Mouse (Mus musculus) CD8-positive naive resting alpha-beta T cell, adult 2 months (primary cell): ENCODE measurements around the gene Fndc3b.

Source experiments
- DNase-seq, 2 experiments: peaks; one replicate each; pipeline ENCODE4 v3.0.0; 2022; ENCODE audit warnings: low read depth in 2 of 2, low spot score in 2 of 2

Gene Fndc3b

DNA sequence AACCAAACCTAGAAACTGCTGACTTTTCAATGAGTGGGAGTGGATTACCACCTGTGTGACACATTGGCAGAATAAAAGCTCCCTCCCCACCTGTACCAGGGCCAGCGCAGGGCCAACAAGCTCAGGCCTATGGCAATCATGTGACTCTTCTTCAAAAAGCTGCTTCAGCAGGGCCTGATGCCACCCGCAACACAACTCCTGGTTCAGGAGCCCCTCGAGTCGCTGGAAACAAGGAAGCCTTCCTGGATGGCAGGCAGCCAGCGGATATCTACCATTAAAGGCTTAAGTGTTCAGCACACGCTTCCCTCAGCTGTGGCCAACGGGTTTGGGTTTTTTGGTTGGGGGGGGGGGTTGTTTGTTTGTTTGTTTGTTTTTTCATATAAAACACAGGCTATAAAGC, 37.4 kb downstream of the Fndc3b start:
- DNase-seq = no peak

DNA sequence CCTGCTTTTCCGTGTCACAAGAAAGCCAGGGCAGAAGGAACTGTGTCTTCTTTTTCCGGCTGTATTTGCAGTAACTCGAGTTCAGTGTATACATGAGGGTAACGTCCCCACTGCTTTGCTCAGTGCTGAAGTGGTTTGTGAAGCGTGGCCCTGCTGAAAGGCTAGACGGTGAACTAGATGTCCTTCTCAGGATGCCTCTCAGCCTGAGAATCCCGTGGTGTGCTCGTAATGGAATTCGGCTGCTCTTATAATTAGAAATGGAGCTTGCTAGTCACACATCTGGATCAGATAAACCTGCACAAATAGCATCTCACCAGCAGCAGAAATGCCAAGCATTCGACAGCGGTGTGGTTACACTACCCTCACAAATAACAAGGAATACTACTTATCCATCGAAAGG, 40.7 kb downstream of the Fndc3b start:
- DNase-seq = no peak

DNA sequence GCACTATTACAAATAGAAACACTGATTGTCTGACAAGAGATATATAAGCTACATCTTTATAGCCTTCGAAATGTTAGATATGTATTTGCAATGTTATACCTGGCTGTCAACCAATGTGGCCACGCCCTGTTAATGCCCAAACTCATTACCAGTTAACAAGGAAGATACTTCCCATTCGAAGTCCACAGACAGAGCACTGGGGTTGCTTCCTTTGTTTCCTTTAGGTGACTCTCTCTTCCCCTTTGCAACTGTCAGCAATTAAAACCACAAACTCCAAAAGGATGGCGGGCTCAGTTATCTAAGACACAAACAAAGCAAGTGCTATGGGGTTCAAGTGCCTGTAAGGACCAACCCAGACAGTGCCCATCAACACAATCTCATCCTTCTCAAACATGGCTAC, 43.8 kb downstream of the Fndc3b start:
- no peak for DNase-seq

DNA sequence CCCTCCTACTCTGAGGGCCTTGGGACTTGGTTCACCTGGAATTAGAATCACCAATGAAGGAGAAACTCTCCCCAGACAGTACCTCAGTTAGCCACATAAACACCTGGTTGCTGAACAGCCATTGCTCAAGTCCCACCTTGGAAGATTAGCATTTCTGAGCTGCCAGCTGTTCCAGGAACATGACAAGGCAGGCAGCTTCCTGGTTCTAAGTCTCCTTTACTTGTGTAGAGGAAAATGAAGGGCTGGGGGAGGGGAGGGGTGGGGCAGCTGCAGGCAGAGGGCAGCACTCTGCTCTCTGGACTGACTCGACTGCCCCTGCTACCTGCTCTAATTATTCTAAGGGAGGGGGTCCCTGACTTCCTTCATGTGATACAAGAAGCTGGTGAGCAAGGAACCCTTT, 45.8 kb downstream of the Fndc3b start:
- no peak for DNase-seq

DNA sequence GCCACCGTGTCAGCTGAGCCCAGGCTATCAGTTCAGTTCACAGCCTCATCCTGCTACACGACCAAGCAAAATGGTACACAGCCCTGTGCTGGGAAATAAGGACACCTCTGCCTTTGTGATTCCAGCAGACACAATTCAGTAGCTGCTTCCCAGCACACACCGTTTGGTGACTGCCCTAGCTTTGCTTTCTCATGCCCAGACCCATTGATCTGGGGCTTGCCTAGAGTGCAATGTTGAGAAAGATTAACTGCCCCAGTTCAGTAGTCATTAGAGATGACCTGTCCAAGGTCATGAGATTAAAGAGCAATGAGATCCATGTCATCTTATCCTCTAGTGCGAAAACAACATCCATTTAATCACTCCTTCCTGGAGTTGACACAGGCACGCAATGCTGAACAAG, 47.9 kb downstream of the Fndc3b start:
- DNase-seq = no peak

DNA sequence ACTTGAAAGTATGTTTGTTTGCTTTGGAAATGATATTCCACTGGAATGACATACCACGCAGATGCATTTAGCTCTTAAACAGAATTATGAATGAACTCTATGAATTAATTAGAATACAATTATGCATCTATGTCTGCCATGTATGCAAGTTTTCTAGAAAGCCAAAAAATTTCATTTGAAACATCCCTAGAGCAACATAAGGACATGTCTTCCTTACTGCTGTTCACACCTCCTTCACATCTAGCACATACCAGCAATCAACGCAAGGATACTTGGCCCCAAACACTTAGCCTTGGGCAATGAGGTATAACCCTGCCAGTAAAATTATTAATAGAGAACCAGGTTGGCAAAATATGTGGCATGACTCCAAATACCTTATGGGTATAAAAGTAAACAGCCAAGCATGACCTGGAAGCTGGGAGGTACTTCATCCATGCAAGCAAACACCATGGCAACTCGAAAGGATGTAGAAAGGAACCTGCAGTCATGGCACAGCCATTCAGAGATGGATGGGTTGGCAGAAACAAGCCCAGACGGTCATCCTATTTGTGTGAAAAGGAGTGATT, 52.8 kb downstream of the Fndc3b start:
- DNase-seq = no peak

DNA sequence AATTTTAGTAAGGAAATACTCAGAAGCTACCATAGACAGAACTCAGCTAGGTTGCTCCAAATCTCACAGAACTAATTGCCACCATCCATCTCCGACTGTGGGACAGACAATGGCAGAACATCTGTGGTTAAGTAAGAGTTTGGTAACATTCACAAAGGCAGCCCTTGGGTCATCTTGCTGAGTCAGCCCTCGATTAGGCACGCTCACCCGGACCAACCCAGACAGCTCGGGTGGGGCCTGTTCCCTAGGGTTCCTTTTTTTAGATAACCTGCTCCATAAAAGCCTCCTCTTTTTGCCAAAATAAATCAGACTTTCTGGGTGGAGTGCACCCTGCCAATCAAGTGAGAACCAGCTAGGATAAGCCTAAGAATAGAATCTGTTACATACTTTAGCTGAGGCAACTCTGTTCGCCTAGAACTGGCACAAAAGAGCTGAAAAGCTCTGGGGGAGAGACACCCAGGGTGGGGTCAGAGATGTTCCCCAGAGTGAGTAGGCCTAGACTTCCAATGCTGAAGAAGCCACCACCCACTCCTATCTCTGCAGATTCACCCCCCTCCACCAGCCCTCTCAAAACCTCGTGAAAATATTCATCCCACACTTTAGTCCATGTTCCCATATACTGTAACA, 54.2 kb downstream of the Fndc3b start:
- DNase-seq = no peak

DNA sequence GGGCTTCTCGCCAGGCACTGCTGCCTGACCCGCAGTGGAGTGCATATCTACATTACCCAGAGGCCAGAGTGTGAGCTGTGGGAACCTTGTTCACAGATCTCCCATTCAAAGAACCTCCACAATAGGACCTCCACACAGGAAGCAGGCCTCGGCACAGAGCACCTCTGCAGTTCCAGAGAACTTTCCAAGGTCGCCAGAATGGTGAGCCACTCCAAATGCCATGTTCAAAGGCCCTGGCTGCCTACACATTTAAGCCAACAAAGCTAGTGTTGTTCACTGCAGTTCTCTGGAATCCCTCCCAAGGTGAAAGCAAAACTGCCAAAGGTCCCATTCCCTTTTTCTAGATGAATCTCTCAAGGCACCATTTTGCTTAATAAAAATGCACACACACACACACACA, 55.4 kb downstream of the Fndc3b start:
- no peak for DNase-seq

DNA sequence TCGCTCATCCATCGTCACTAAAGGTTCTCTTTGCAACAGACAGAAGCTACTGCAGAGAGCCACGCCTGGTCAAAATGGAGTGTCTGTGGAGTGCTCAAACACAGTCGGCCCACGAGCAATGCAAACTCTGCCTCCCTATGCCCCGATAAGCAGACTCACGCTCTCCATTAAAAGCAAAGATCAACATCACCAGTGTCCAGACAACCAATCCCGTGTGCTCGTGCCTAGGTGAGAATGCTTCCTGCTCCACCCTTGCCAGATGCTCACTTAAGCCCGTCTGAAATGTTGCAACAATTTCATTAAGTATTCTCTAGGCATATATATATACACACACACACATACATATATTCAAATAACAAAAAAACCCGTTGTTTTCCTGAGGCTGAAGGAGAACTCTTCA, 56.1 kb downstream of the Fndc3b start:
- no peak for DNase-seq

DNA sequence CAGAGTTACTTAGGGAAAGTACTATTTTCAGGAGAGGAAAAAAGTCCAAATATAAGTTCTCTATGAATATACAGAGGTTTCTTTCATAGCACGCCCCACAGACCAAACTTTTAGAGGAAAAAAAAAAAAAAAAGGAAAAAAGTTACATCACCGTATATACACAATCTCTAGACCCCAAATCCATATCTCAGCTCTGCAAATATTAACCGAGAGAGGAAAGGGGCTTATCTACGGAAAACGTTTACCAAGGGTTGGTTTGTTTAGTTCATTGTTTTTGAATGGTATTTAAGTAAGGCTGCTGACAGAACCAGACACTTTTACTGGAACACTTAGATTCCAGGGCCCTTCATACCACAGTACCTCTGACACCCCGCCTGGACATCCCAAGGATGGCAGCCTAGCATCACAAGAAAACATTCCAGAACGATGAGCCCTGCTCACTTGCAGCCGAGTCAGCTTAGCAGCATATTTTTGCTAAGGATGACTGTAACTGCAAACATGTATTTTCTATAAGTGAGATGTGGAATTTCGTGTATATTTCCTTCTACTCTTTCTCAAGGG, 58.6 kb downstream of the Fndc3b start:
- no peak for DNase-seq

DNA sequence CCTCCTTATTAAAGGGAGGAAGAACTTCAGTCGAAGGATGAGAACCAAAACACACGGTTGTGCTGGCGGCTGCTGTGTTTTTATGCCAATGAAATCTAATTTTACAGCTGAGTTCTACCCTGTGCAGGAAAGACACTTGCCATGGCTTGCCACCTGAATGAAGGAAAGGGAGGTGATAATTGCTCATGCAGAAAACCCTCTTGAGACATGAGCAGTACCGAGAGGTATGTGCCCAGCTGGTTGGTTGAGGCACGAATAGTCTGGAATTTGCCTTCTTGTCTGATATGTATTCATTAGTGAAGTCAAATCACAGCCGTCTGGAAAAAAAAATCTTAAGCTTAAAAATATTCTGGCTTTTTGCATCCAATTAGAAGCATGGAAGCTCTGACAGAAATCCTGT, 59.4 kb downstream of the Fndc3b start:
- DNase-seq = no peak

DNA sequence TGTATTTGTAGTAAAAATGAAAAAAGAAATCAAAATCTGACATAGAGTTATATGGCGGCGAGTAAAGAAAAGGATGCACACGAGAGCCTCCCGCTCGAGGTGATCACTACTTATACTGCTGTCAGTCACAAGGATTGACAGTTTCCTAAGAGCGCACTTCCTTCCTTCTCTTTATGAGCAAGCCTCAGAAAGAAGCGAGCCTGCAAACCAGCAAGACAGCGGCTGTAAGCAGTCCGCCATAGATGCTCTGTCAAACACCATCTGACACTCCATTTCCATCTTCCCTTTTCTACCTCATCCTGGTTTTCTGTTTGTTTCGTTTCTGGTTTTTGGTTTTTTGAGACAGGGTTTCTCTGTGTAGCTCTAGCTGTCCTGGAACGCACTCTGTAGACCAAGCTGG, 61.0 kb downstream of the Fndc3b start:
- DNase-seq = no peak

DNA sequence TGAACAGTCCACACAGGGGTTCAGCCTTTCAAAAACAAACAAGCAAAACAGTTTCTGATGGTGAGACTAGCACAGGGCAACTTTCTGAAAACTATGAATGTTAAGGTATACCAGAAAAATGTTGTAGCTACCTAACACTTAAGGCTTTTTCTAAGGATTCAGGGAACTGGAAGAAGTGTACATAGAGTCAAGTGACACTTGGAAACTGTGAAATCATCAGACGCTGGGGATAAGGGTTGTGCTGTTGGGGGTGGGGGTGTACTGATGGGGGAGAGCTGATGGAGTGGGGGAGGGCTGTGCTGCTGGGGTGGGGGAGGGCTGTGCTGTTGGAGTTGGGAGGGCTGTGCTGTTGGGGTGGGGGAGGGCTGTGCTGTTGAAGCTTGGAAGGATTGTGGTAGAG, 61.8 kb downstream of the Fndc3b start:
- no peak for DNase-seq

DNA sequence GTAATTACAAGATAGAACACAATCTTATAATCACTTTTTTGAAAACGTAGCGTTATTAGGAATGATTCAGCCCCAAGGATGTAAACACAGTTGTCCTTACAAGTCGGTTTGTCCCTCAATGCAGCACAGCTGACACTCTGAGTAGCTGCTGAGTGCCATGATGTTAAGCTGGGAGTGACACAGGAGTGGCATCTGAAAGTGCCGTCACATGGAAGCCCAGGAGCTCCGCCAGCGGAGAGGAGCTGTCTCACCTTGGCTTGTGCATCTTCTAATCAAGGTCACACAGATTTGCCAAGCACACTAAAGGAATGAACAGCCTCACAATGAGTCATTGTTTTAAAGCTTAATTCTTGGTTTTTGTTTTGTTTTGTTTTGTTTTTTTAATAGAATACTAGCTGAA, 68.7 kb downstream of the Fndc3b start:
- DNase-seq = no peak

DNA sequence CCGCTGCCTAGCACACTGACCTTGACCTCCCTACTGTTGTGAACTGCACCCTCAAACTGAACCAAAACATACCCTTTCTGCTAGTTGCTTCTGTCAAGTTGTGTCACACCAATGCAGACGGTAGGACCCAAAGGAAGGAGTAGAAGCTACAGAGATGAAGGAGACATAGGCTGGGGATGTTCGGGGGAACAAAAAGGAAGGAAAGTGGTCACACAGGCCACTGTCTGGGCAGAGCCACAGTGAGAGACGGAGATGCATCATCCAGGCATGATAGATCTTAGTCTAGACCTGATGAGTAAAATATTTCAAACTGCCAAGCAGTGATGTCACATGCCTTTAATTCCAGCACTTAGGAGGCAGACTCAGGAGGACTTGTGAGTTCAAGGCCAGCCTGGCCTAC, 71.4 kb downstream of the Fndc3b start:
- no peak for DNase-seq

DNA sequence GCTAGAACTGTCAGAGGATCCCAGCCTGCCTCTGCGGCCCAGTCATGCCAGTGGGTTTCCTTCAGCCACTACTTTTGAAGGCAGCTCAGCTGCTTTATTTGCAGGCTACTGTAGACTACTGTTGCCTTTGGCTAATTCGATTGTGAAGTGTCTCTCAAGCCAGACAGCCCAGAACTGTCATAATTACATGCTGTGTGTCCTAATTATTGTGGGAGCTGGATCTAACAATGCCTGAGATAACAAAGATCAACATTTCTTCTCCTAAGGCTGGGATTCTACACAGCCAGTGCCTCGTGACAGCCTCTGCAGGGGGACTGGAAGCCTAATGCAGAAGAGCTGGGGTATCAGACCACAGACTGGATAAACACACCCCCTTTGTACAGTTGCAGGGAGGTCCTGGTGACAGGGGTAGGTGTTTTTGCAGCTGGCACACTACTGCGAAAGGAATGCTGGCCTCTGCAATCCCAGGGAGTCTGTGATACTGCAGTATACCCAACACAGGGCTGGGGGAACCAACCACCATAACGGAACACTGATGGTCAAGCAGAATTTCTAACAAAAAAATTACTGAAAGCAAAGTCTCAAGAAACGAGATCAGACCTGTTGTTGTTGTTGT, 74.0 kb downstream of the Fndc3b start:
- DNase-seq = no peak

DNA sequence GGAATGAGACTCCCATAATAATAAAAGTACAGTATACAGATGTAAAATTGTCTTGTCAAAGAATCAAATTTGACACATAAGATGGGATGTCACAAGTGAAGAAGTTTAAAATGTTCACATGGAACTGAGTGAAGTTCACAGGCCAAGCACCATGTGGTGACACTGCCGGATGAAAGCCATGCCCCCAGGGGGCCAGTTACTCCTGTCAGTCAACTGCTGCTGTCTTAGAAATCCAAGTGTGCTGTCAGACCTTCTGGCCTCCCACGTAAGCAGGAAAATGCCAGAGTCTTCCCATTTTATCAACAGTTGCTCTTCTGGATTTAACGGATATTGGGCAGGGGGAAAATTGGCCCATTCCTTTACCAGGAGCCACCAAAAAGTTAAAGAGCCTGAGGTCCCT, 75.3 kb downstream of the Fndc3b start:
- no peak for DNase-seq

DNA sequence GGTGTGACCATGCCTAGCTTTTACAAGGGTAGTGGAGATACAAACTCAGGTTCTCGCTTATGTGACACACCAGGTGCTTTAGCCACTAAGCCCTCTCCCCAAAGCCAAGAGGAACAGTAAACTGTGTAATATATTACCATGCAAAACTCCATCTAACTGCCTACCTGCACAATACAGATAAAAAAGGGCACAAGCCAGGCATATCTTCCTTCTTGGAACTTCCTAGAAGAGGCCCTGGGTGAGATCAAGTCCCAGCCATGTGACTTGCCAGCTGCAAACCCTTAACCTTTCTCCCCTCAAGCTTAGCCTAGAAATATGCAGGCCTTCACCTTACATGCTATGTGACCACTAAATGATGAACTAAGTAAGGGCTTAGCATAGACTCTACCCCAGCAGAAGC, 78.2 kb downstream of the Fndc3b start:
- DNase-seq = no peak

DNA sequence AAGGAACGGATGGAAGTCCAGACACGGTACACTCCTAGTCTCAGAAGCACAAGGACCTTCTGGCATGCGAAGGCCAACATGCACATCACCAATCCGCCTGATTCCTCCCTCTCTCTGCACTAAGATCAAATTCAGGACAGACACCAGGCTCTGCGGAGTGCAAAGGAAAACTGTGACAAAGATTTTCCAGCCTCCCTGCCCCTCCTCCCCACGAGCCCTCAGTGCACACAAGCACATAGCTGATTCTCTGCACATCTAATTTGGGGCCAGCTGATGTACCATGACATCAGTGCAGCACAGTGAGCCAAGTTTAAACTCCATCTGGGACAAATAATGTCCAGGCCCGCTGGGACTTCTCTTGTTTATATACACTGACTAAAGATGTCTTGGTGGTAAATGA, 80.0 kb downstream of the Fndc3b start:
- DNase-seq = no peak

DNA sequence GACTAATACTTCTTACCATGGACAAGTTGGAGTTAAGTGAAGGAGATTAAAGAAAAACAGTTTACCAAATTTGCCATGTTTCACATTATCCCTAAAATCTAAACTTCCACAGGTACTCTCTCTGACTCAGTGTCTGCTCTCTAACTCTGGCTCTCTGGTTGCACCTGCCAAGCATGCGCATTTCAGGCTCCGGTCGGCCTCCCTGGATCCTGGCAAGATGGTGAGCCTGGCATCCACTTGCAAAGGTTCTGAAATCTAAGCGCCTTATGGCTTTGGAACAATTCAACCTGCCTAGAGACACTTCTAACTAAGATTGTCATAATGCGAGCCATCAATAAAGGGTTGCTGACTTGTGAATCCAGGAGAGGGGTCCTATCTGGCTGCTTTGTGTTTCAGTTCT, 81.4 kb downstream of the Fndc3b start:
- DNase-seq = no peak

DNA sequence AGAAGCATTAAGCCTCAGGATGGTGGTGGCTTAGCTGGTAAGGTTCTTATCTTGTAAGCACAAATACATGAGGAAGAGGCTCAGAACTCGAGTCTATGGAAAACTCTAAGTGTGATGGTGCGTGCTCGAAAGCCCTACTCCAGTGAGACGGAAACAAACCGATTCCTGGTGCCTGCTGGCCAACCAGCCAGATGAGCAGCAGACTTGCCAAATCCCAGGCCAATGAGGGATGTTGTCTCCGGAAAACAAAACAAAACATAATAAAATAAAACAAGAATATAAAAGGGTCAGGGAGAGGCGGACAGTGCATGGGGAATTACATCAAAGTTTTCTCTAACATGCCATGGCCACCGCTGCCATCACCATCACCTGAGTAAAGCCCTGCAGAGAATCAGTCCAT, 84.8 kb downstream of the Fndc3b start:
- no peak for DNase-seq

DNA sequence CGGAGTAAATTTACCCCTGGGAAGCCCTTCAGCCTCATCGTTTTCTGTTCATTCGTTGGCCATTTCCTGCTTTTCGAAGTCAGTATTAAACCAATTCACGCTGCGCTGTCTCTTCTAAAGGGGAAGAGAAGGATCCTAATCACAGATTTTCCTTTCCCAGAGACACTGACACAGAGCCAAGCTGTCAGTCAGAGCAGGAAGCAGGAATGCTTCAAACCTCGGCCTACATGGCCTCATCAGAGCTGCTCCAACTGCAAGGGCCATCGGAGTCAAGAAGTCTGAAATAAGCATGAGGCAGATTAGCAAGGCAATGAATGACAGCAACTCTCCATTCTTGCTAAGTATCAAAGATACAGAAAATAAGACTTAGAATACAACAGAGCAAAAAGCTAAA, 85.5 kb downstream of the Fndc3b start:
- DNase-seq = no peak
